Mouse (Mus musculus): ENCODE data around the gene Atg4a.

Atg4a gene

DNA sequence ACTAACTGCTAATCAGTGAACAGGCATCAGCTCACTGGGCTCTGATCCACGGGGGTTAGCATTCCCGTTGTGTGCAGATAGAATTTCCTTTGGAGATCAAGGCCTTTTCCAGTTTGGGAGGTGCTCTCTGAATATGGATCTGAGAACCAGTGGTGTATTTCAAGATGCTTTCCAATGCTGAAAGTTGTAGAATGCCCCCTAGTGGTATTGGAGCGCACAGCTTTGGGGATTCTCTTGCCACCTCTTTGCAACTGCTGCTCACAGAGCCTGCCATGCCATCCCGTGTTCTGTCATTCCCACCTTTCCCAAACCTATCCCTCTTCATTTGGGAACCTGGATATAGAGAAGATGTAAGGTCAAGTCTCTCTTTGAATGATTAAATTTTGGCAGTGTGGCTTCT, 201.5 kb downstream of the Atg4a start:
- peak; percentile 13 for DNase-seq (ENCODE audit: low read depth)

- no peak for DNase-seq (ENCODE audit: low read depth)
These were observed 203.7 kb downstream of the Atg4a start for GRCm38 (mm10) chrX:141160371-141160770.

- no peak for DNase-seq (ENCODE audit: low read depth)
These were observed 208.4 kb downstream of the Atg4a start for GRCm38 (mm10) chrX:141165067-141165466.

- no peak for DNase-seq (ENCODE audit: low read depth)
These were observed 218.6 kb downstream of the Atg4a start for GRCm38 (mm10) chrX:141175353-141175752.

- DNase-seq (ENCODE audit: low read depth) = no peak
These were observed 238.3 kb downstream of the Atg4a start for GRCm38 (mm10) chrX:141195036-141195435.

- no peak for DNase-seq (ENCODE audit: low read depth)
These were observed 242.3 kb downstream of the Atg4a start for GRCm38 (mm10) chrX:141198993-141199392.

DNA sequence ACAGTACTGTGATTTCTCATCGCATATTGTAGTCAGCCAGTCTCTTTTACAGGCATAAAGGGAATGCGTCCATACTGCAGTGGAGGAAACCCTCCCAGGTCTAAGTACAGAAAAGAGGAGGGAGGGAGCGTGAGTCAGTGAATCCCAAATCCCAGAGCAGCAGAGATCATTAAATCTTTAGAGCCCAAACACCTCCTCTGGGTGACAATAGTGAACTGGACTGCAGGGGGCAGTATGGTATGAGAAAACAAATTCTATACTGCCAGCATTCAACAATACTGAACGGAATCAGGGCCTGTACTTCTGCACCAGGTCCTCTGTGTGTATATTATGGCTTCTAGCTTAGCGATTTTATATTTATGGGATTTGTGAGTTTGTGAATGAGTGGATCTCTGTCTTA, 256.1 kb downstream of the Atg4a start:
- no peak for DNase-seq (ENCODE audit: low read depth)

All from c-Kit-positive CD71-positive TER-119-negative erythroid progenitor cells, embryonic 14.5 days (primary cell).